Mouse (Mus musculus) regulatory T cell (primary cell): ENCODE data around the gene Gng7.

Experiments
- in situ Hi-C: fragments of 300-600 bp; cut with MboI, MseI; formaldehyde crosslinking; loops from one replicate; pipeline ENCODE4 v1.15.1; 2025; ENCODE audit warnings: high pct_unique_total_duplicates

The Gng7 gene

DNA sequence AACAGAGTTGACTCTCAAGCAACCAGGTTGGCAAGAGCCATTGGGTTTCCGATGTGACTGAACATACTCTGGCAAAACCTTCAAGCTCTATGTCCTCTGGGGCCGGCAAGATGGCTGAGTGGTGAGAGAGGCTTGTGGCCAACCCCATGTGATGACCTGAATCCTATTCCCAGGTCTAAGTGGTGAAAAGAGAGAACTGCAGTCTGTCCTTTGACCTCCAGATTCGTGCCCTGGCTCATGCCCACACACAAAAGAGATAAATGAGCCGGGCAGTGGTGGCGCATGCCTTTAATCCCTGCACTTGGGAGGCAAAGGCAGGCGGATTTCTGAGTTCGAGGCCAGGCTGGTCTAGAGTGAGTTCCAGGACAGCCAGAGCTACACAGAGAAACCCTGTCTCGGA lies 44.6 kb downstream of the Gng7 start:
- in situ Hi-C loops: no loop called here

DNA sequence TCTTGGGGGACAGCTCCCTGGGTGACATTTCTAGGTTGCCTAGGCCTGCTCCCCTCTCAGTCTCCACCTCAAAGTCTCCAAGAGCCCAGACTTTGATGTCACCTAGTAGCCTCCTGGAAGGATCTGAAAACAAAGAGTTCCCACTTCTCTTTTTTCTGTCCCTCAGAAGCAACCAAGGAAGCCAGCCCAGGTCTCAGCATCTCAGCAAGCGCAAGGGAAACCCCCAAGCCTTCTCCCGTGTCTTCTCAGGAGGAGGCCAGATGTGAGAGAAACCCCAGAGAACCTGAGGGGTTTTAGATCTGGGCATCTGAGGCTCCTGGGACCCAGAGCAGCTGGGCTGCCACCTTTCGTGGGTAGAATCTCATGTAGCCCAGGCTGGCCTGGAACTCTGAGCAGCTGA lies 45.4 kb downstream of the Gng7 start:
- in situ Hi-C loops: no loop called here

DNA sequence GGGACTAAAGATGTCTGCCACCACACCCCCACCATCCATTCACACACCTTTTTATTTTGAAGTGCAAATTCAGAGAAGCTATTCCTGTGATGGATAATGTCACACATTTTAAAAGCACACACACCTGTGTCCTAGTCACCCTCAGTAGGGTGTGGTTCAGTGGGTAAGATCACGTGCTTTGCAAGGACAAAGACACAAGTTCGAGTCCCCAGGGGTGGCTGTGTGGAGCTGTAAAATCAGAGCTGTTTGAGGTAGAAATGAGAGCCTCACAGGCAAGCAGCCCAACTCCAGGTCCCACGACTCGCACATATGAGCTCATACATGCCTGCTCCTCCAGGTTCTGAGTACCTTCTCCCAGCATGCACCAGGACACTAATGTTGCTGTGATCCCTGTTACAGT lies 46.6 kb downstream of the Gng7 start:
- in situ Hi-C loops: no loop called here

DNA sequence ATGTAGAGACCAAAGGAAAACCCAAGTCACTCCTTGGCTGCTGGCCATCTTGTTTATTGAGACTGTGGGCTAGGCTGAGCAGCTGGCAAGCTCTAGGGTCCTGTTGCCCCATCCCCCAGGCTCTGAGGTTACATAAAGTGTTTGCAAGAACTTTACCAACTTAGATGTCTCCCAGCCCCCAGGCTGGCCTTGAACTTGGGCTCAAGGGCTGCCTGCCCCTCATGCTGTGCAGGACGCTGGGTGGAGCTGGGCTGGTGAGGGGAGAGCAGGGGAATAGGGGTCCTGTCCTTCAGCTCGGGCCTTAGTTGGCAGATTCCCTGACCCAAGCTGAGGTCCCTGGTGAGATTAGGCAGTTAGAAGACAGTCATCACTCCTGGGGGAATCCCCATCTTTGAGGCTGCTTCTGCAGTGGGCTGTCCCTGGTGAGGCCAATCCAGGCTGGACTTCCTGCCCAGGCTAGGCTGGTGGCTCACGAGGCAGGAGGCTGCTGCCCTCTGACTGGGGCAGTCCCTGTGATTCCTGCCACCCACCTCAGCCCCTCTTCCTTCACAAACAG lies 47.6 kb downstream of the Gng7 start:
- in situ Hi-C loops: no loop called here

DNA sequence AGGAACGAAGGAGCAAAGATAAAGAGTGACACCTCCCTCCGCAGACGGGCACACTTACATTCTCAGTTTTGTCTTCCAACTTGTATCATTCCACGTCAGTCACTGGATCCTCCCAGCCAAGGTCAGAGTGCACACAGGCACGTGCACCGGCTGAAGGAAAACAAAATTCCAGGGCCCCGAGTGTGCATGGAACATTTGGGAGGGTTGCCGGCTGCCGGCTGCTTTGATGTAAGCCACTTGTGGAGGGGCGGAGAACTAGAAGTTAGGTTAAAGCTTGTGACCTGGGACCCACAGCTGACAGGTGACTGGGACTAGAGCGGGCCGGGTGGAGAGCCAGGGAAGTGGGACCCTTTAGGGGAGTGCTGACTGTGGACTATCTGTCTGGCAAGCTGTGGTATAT lies 48.4 kb downstream of the Gng7 start:
- in situ Hi-C loops: no loop called here

DNA sequence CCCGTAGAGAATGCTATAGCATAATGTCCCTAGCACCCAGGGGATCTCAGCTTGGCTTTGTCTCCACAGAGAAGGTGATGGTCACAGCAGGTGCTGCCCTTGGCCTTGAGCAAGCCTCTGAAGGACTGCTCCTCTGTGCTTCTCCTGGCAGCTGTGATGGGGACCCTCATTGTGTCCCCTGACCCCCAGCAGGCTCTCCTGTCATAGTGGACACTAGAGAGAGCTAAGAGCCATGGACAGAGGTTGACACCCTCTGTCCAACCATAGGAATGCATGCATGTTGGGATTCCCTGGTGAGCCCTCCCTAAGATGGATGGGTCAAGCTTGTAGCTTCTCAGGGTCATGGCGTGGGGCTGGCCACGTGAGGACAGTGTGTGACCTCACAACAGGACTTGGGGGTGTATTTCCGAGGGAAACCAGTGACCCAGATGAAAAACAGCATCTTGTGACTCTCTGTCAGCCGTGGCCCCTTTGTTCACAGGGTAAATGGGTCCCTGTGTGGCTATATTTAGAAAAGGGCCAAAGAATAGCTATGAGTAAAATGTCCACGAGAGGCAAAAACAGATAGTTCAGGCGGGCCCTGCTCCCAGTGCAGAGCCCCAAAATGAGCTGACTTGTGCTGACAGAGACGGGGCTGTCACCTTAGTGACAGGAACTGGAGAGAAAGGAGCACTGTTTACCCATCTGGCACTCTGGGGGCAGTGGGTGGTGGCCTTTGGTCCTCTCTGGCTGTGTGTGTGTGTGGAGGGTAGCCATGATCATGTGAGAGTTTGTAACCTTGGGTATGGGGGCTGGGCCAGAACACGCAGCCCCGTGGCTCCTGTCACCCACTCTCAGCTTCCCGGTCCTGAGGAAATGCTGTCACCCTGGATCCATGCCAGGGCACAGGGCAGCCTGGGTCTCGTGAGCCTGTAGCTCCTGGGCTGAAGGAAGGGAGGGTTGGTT lies 51.4 kb downstream of the Gng7 start:
- in situ Hi-C loops: no loop called here

DNA sequence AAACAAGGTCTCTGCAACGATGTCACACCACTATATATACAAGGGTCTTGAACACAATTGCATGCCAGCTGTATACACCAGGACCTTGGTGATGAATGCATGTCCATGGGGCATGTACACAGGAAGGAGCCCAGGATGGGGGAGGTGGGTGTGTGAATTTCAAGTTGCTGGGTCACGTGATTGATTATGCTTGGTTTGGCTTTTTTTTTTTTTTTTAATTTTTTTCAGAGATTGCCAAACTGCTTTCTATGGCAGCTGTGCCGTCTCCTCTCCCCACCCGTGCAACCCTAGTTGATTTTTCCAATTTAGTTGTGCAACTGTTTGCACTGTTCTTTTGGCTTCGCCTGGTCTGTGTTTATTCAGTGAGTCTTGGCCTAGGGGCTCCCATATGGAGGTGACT lies 52.2 kb downstream of the Gng7 start:
- in situ Hi-C loops: no loop called here

DNA sequence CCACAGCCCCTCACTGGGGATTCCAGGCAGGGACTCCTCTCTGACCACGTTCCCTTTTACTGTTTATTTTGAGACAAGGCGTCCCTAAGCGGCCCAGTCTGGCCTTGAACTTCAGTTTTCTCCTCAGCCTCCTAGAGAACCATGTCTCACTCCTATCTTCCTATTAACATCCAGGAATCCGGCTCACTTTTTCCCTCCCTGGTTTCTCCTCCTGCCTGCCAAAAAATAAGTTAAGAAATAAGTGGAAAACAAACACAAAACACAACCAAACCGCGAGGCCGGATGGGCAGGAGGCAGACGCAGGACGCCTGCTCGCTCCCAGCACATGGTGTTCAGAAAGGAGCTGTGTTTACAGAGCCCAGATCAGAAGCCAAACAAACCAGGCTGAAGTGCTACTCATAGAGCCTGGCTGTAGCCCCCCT lies 52.7 kb downstream of the Gng7 start:
- in situ Hi-C loops: no loop called here

DNA sequence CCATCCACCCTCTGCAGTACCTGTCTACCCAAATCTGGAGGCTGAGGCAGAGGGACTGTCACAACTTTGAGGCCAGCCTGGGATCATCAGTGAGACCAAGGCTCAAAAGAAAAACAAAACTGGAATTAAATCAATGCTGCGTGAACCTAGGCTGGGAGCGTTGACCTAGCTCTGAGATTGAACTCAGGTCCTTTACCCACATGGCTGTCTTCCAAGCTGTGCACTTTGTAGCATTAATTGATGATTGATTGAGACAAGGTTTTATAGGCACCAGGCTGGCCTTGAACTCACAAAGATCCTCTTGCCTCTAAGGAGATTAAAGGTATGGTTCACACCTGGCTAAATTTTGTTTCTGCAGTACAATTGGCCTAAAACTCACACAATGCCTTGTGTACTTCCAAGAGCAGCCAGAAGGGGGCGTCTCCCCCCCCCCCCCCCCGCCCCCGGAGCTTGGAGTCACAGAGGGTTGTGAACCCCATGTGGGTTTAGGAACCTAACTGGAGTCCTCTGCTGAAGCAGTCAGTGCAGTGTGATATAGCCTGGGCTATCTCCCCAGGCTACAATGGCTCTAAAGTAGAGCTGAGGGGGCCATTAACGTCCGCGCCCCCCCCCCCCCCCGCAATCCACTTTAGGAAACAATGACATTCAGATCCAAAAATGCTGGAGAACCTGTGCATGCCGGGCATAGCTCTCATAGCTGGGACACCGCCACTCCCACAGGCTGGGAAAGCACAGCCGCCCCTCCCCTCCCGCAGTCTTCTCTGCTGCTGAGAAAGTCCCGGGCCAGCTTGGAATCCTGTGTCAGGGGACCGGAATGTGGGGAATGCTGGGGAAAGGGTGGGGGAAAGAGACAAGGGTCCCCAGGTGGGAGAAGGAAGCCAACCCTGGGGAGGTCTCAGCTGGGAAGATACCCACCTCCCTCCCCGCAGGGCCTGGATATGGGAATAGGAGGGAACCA lies 53.9 kb downstream of the Gng7 start:
- in situ Hi-C loops: no loop called here

DNA sequence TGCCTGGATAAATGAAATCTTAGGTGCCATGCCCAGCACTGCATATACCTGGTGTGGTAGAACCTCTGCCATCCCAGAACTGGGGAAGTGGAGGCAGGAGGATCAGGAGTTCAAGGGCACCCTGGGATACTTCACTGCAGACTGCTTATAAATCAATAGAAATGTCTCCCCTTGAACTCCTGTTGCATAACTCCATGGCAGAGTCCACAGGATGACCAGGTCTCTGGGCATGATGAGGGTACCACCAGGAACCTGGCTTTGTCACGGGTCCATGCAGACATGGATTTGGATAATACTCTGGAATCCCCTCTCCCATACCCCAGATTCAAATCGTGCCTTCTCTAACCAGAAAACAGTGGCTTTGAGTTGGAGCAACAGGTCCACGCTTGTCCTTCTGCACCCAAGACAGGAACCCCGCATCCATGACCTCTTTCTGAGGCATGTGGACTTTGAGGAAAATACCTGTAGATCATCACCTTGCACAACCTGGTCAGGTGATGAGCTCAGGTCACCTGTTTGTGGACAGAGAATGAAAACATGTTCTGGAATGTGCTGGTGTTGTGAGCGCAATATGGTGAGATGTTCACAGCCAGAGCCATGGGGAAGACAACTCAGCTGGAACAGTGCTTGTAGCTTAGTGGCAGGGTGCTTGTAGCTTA lies 55.6 kb downstream of the Gng7 start:
- in situ Hi-C loops: loop anchor here (5.0 kb wide), 1 partner anchor 33 kb away; no protein-coding TSS in a partner anchor

DNA sequence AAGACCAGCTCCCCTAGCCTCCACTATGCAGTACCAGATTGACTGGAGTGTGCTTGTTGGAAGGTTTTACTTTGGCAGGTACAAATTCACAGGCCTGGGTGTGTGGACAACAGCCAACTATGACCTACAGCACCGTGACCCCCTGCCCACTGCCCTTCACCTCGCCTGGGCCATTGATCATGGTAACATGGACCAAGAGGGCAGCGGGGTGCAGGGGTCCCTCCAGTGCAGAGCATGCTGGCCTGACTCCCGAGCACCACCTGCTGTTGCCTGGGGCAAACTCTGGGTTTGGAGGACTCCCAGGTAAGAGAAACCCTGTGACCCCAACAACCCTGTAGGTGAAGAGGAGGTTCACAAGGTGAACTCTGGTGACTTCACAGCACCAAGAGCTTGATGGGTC lies 57.0 kb downstream of the Gng7 start:
- in situ Hi-C loops: loop anchor here (5.0 kb wide), 1 partner anchor 35 kb away; no protein-coding TSS in a partner anchor

DNA sequence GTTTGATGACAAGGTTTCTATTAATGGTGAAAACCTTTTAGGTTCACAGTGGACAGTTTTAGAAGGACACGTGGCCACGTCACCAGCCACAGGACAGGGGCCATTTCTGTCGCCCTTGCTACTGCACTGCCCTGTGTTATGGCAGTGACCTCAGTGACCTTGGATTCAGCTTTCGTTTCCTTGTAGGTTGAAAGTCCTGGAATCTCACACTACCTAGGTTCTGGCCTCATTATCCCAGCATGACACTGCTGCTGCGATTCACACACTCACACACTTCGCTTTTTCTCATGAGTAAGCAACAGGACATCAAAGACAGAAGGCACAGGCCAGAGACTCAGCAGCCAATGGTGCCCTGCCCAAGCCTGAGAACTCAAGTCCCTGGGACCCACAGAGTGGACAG lies 57.8 kb downstream of the Gng7 start:
- in situ Hi-C loops: loop anchor here (5.0 kb wide), 1 partner anchor 35 kb away; no protein-coding TSS in a partner anchor

DNA sequence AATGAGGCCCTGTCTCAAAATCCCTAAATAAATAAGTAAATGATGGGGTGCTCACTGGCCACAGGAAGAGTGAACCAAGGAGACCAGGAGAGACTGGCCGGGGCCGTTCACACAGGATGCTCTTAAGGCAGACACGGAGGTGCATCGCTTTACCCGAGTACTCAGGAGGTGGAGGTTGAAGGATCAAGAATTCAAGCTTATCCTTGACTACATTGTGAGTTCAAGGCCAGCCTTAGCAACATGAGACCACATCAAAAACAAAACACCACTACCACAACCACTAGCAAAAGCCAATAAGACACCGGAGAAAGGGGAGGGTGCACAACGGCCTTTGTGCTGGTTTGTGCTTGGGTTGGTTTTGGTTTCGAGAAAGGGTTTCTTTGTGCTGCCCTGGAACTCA lies 58.4 kb downstream of the Gng7 start:
- in situ Hi-C loops: loop anchor here (5.0 kb wide), 1 partner anchor 36 kb away; no protein-coding TSS in a partner anchor

DNA sequence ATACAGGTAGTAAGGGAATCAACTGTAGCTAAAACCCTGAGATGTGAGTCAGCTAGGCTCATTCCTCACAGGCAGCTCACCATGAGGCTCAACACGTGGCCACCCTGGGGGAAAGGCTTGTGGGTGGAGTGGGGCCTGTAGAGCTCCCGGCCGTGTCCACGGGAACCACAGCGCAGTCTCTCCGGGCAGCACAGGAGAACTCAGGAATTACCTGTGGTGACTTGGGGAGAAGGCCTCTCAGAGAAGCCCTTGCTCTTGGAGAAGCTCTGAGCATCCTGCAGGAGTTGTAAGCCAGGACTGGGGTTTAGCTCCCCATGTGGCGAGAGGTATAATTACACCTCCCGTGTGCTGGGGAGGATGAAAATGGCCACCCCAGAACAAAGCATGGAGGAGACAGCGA lies 59.2 kb downstream of the Gng7 start:
- in situ Hi-C loops: loop anchor here (5.0 kb wide), 1 partner anchor 37 kb away; no protein-coding TSS in a partner anchor

DNA sequence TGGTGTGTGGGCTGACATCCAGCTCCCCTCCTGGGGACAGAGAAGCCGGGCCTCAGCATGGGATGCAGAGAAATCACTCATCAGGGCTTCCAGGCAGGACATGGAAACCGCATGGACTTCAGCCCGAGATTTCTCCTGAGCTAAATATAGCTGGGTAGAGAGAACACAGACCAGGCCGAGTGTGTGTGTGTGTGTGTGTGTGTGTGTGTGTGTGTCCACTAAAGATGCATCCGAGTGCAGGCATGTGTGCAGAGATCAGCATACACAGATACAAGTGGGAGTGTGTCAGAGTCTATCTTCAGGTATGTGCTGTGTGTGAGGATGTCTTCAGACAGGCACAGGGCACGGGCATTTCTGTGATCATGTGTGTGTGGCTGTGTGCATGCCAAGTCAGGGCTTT lies 59.9 kb downstream of the Gng7 start:
- in situ Hi-C loops: loop anchor here (5.0 kb wide), 1 partner anchor 37 kb away; no protein-coding TSS in a partner anchor

DNA sequence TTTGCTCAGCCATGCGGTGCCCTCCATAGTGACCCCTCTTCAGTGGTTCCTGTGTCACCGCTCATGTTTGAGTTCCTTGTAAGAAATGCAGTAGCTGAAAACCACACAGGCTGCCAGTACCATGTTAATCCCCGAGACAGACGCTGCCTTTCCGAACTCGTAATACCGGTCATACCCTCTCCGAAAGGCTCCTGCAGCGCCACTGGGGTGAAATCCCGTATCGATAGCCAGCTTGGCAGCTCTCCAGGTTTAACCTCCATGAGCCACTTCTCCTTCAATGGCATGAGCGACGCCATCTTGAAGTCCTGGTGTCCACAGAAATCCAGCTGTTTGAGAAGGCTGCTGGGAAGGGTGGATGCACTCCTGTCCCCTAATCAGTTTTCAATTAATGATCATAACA lies 60.3 kb downstream of the Gng7 start:
- in situ Hi-C loops: no loop called here

DNA sequence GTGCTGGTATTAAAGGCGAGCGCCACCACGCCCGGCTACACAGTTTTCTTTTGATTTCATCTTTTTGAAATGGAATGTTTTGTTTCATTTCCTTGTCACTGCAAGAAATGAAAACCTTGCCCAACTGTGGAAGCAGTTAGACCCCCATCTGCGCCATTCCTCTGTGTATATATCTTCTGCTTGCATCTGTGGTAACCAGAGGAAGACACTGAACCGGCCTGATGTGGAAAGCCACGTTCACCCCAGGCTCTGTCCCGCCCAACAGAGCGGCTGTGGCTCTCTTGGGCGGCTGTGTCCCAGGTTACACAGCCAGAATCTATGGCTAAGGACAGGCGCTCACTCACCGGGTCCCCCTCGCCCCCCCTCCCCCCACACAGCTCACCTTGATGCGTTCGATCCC lies 62.3 kb downstream of the Gng7 start:
- in situ Hi-C loops: no loop called here

DNA sequence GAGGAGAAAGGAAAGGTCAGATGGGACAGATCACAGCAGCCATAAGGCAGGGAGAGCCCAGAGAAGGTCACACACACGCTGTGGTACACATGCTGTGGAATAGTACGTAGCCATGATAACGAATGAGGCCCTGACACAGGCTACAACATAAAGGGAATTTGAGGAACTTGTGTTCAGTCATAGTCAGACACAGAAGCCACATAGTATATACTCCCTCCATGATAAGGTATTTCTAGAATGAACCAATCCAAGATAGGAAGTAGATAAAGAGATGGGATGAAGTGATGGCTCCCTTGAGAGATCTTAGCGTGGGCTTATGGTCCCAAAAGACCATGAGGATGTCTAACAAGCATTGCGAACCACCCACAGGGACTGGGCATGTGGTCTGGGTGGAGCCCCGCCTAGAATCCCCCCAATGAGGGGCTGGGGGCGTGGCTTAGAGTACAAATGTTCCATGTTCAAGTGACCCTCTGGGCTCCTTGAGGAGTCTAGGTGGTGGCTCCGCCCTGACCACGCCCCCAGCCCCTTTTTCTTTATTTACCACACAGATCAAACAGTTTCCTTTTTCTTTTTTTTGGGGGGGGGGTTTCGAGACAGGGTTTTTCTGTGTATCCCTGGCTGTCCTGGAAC lies 62.9 kb downstream of the Gng7 start:
- in situ Hi-C loops: no loop called here

DNA sequence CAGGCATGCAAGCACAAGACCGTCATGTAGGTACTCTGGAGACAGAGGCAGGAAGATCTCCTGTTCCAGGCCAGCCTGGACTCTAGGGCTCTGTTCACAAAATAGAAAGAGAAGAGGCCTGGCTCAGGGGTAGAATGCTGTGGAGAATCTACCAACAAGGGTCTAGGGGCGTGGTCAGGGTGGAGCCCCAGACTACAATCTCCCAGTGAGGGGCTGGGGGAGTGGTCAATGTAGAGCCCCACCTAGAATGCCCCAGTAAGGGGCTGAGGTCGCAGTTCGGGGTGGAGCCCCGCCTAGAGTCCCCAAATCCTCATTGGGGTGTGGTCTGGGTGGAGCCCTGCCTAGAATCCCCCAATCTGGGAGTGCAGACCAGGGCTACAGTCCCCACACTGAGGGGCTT lies 64.4 kb downstream of the Gng7 start:
- in situ Hi-C loops: no loop called here

DNA sequence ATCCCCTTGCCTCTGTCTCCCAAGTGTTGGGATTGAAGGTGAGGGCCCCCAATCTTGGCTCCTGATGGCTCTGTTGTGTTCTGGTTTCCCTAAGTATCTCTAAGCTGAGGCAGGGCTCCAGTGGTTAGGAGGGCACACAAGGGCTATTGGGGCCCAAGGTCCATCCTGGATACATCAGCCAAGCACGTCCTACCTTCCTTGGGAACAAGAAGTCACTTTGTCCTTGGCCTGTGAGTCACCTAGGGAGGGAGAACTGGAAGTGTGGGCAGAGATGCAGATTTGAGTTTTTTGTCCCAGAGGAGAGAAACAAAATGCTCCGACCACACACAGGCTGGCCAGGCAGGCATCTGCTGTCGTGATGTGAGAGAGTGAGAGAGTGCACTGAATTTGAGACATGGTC lies 65.7 kb downstream of the Gng7 start:
- in situ Hi-C loops: no loop called here

DNA sequence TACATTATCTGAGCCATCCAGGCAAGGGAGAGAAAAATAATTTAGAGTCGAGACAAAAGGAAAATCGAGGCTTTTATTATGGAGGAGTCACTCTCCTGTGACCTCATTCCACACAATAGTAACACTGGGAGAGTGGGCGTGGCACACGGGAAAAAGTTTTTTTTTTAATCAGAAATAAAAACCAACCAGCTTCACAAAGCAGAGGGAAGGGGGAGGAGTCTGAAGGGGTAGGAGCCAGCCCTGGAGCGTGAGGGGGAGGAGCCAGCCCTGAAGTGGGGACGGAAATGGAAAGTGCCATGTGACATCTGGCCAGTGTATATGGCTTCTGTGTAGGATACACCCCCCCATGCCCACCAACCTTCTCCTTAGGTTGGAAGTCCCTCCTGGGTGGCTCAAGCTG lies 66.2 kb downstream of the Gng7 start:
- in situ Hi-C loops: no loop called here
